Mouse (Mus musculus) embryonic fibroblast, embryonic 13.5 days (primary cell): ENCODE results near the gene Calm5.

ENCODE experiments used
- CTCF ChIP-seq: IDR thresholded peaks from 2 replicates; pipeline ENCODE4 v1.5.1; 2011; ENCODE audit warnings: mild to moderate bottlenecking, control low read depth, low read length, moderate library complexity, borderline replicate concordance; ENCODE audit not compliant: insufficient read depth
- POLR2A ChIP-seq: IDR thresholded peaks from 2 replicates; pipeline ENCODE4 v1.6.1; 2011; ENCODE audit warnings: low read depth, mild to moderate bottlenecking, control low read depth, low read length, moderate library complexity

DNA sequence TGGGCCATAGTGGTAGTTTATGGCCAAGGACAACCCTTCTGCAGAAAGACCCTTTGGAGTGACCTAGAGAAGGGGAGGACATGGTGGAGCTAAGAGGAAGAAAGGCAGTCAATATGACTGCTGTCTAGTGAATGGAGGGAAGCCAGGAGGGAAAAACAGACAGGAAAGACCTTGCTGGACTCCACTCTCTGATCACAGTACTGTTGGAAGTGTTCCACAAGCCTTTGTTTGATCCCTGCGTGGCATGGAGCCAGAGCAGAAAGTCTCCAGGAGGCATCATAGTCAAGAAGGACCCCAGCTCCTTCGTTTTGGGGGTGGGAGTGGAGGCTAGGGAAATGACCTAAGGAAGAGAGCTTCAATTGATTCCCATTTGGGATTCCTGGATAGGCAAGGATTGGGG is 48.8 kb upstream of the Calm5 start:
- no peak for TF ChIP-seq CTCF
- no peak for TF ChIP-seq POLR2A
